Mouse (Mus musculus) bone marrow macrophage, adult 2 months (primary cell): ENCODE results near the gene Slc25a34. TPM values are rescaled to one million over a fixed set of nuclear protein-coding genes. Genes with fewer than 3 reads are reported as not detected.

Experiments used
- H3K27ac ChIP-seq: 2 replicates; pipeline ENCODE4 v1.5.1; 2012; ENCODE audit warnings: low read depth, low read length; ENCODE audit not compliant: insufficient read depth
- H3K4me1 ChIP-seq: 2 replicates; pipeline ENCODE4 v1.6.1; 2012; ENCODE audit warnings: low read length; ENCODE audit not compliant: control insufficient read depth, insufficient read depth
- H3K4me3 ChIP-seq: 2 replicates; pipeline ENCODE4 v1.5.1; 2012; ENCODE audit warnings: mild to moderate bottlenecking, low read length, moderate library complexity; ENCODE audit not compliant: insufficient read depth
- CTCF ChIP-seq: IDR thresholded peaks from 2 replicates; pipeline ENCODE4 v1.5.1; 2012; ENCODE audit warnings: low read depth, mild to moderate bottlenecking, low read length, moderate library complexity
- POLR2A ChIP-seq: IDR thresholded peaks from 2 replicates; pipeline ENCODE4 v1.6.1; 2012; ENCODE audit warnings: mild to moderate bottlenecking, low read depth, low read length, borderline replicate concordance
- polyA plus RNA-seq: library from polyadenylated mRNA; stranded (reverse); fragments of >200 nt; gene quantifications from 2 replicates; pipeline ENCODE4 v1.2.4, GENCODE M21; 2012; ENCODE audit not compliant: missing spikeins, insufficient read depth, insufficient read length

The Slc25a34 gene
- polyA plus RNA-seq, 1 experiment = 0.48 TPM

- Histone ChIP-seq H3K27ac (peak overlapping the region; percentile 32), H3K4me3 (no peak overlapping the region), H3K4me1 (peaks cover 55% of the 10 kb centered on the region)
- TF ChIP-seq CTCF (no peak), POLR2A (no peak)
Observed at GRCm38 (mm10) chr4:141658846-141659484, 35.3 kb upstream of the Slc25a34 start.

- peaks cover 72% of the 10 kb centered on the region for H3K4me1 ChIP-seq
- H3K4me3 ChIP-seq = no peak overlapping the region
- no peak for TF ChIP-seq POLR2A
- no peak for TF ChIP-seq CTCF
- H3K27ac ChIP-seq = peak overlapping the region; percentile 93
Observed at GRCm38 (mm10) chr4:141656932-141657331, 33.3 kb upstream of the Slc25a34 start.

- Histone ChIP-seq H3K27ac (peak overlapping the region; percentile 93), H3K4me3 (no peak overlapping the region), H3K4me1 (peaks cover 77% of the 10 kb centered on the region)
- TF ChIP-seq CTCF (no peak), POLR2A (no peak)
Observed at GRCm38 (mm10) chr4:141655908-141656608, 32.4 kb upstream of the Slc25a34 start.

GRCm38 (mm10) chr4:141654509-141654908 is 30.9 kb upstream of the Slc25a34 start:
- peaks cover 74% of the 10 kb centered on the region for H3K4me1 ChIP-seq
- TF ChIP-seq POLR2A (no peak), CTCF (no peak)

GRCm38 (mm10) chr4:141653813-141654212 is 30.2 kb upstream of the Slc25a34 start:
- Histone ChIP-seq H3K4me1 (peaks cover 67% of the 10 kb centered on the region), H3K27ac (no peak overlapping the region), H3K4me3 (no peak overlapping the region)
- TF ChIP-seq POLR2A = no peak
- TF ChIP-seq CTCF = no peak

More at GRCm38 (mm10) chr4:141654509-141654908, 30.9 kb upstream of the Slc25a34 start:
- H3K27ac ChIP-seq = 0 out of 2 replicates have a peak overlapping the region, but pooled peaks have one; percentile 6
- H3K4me3 ChIP-seq = no peak overlapping the region

GRCm38 (mm10) chr4:141653044-141653443 is 29.4 kb upstream of the Slc25a34 start:
- no peak for TF ChIP-seq CTCF
- no peak overlapping the region for H3K27ac ChIP-seq

GRCm38 (mm10) chr4:141651944-141652343 is 28.3 kb upstream of the Slc25a34 start:
- no peak for TF ChIP-seq CTCF
- no peak for TF ChIP-seq POLR2A
- no peak overlapping the region for H3K4me3 ChIP-seq
- H3K4me1 ChIP-seq = peaks cover 56% of the 10 kb centered on the region
- peak overlapping the region; percentile 4 for H3K27ac ChIP-seq

More at GRCm38 (mm10) chr4:141653044-141653443, 29.4 kb upstream of the Slc25a34 start:
- Histone ChIP-seq H3K4me1 (peaks cover 60% of the 10 kb centered on the region), H3K4me3 (no peak overlapping the region)

GRCm38 (mm10) chr4:141651286-141651685 is 27.7 kb upstream of the Slc25a34 start:
- TF ChIP-seq POLR2A = no peak
- no peak for TF ChIP-seq CTCF

GRCm38 (mm10) chr4:141649244-141649643 is 25.6 kb upstream of the Slc25a34 start:
- no peak for TF ChIP-seq CTCF
- TF ChIP-seq POLR2A = no peak
- Histone ChIP-seq H3K4me3 (no peak overlapping the region), H3K4me1 (peaks cover 62% of the 10 kb centered on the region), H3K27ac (no peak overlapping the region)

More at GRCm38 (mm10) chr4:141651286-141651685, 27.7 kb upstream of the Slc25a34 start:
- H3K4me1 ChIP-seq = peaks cover 56% of the 10 kb centered on the region
- H3K4me3 ChIP-seq = no peak overlapping the region
- H3K27ac ChIP-seq = peak overlapping the region; percentile 4

- H3K4me1 ChIP-seq = peaks cover 58% of the 10 kb centered on the region
- H3K27ac ChIP-seq = no peak overlapping the region
- H3K4me3 ChIP-seq = no peak overlapping the region
- TF ChIP-seq CTCF = no peak
- no peak for TF ChIP-seq POLR2A
Observed at GRCm38 (mm10) chr4:141648262-141648661, 24.6 kb upstream of the Slc25a34 start.
